Mouse (Mus musculus): ENCODE results near the gene Nlrp4c.

- TF ChIP-seq POLR2A (IDR thresholded peaks at IDR 0.05; ENCODE audit: extremely low read depth, insufficient read depth, low read length): no peak
- TF ChIP-seq CTCF (IDR thresholded peaks at IDR 0.05; ENCODE audit: extremely low read depth, insufficient read depth, low read length): no peak
Observed at GRCm38 (mm10) chr7:6119501-6119900, 74.5 kb downstream of the Nlrp4c start.

Data from cortical plate, adult 2 months (tissue).